Mouse (Mus musculus): ENCODE results near the gene Fgd5.
A peak's percentile ranks its signal among the peaks of the same experiment; 100 is the strongest.

GRCm38 (mm10) chr6:92091130-92091591 lies 112.5 kb downstream of the Fgd5 start, which contains the start of gene Nr2c2:
- TF ChIP-seq CTCF (IDR thresholded peaks at IDR 0.05; ENCODE audit: low read depth, low read length): no peak
- TF ChIP-seq POLR2A (IDR thresholded peaks at IDR 0.05; ENCODE audit: insufficient read depth, low read length): peak; percentile 76
- no peak for TF ChIP-seq EP300 (IDR thresholded peaks at IDR 0.05; ENCODE audit: insufficient read depth, low read depth, low read length)
